In genomic region chr13:21363719-21364118, GRCm38 (mm10) we compare ENCODE assay signal across 8 mouse cellular contexts. TPM values are rescaled to one million over a fixed set of nuclear protein-coding genes. Genes with fewer than 3 reads are reported as not detected.
DNase-seq lines count a peak whose midpoint lies in the region; ATAC-seq and TF ChIP-seq lines count a peak whose summit lies in the region.

No protein-coding gene starts in this region.

- DNase-seq in heart, adult 8-10 months (ENCODE audit: low spot score), result no peak
- DNase-seq in G1E (ENCODE audit: low spot score), result no peak
- no peak for DNase-seq in liver, embryonic 11.5 days (ENCODE audit: low spot score)
- DNase-seq in testis, postnatal 10 days (ENCODE audit: low spot score), result peak; percentile 44
- DNase-seq in frontal cortex, postnatal 14 days (ENCODE audit: low spot score in 2 of 2), result no peak
- no peak for DNase-seq in right cerebral cortex, postnatal 36 days (ENCODE audit: low spot score in 2 of 2)

- H3K4me3 ChIP-seq in heart, embryonic 11.5 days (ENCODE audit: low read depth, low read length), result peak overlapping the region; percentile 77
- peak overlapping the region; percentile 86; the same call in 1 of the 2 replicates for H3K4me3 ChIP-seq in G1E (ENCODE audit: low read depth, low read length)
- peak overlapping the region; percentile 80 for H3K4me3 ChIP-seq in forebrain, embryonic 13.5 days
- H3K4me3 ChIP-seq in liver, embryonic 11.5 days (ENCODE audit: low read depth, low read length), result peak overlapping the region; percentile 66; the same call in 1 of the 2 replicates

- no peaks in the 10 kb centered on the region for H3K27me3 ChIP-seq in heart, embryonic 11.5 days (ENCODE audit: control insufficient read depth, insufficient read depth, low read length)
- peaks cover 2% of the 10 kb centered on the region; the same call in 1 of the 2 replicates for H3K27me3 ChIP-seq in G1E (ENCODE audit: insufficient read depth, low read length)
- H3K27me3 ChIP-seq in forebrain, embryonic 13.5 days, result no peaks in the 10 kb centered on the region; the same call in 1 of the 2 replicates
- H3K27me3 ChIP-seq in liver, embryonic 11.5 days (replicated peaks; ENCODE audit: control insufficient read depth, insufficient read depth, low read length), result no peaks in the 10 kb centered on the region

- peaks cover 3% of the 10 kb centered on the region for H3K4me1 ChIP-seq in heart, embryonic 11.5 days (ENCODE audit: control insufficient read depth, insufficient read depth, low read length)
- H3K4me1 ChIP-seq in G1E (ENCODE audit: insufficient read depth, low read depth, low read length), result peaks cover 20% of the 10 kb centered on the region
- peaks cover 19% of the 10 kb centered on the region for H3K4me1 ChIP-seq in forebrain, embryonic 13.5 days
- peaks cover 11% of the 10 kb centered on the region for H3K4me1 ChIP-seq in liver, embryonic 11.5 days (replicated peaks; ENCODE audit: control insufficient read depth, insufficient read depth, low read length)

- no peaks in the 10 kb centered on the region for H3K9me3 ChIP-seq in heart, embryonic 11.5 days (replicated peaks; ENCODE audit: control insufficient read depth, low read length)
- H3K9me3 ChIP-seq in G1E (replicated peaks), result no peaks in the 10 kb centered on the region
- no peaks in the 10 kb centered on the region for H3K9me3 ChIP-seq in forebrain, embryonic 13.5 days (replicated peaks)
- no peaks in the 10 kb centered on the region for H3K9me3 ChIP-seq in liver, embryonic 11.5 days (ENCODE audit: control insufficient read depth, low read length)

- no peak for TF ChIP-seq CTCF in G1E (IDR thresholded peaks at IDR 0.05; ENCODE audit: low read depth, low read length)

- 56% methylated on average over 12 of the region's 12 CpGs for WGBS in heart, embryonic 11.5 days (ENCODE audit: insufficient replicate concordance)
- WGBS in forebrain, embryonic 13.5 days, result 59% methylated on average over 12 of the region's 12 CpGs
- WGBS in liver, embryonic 11.5 days, result 67% methylated on average over 12 of the region's 12 CpGs

- peak overlapping the region; percentile 96 for H3K9ac ChIP-seq in heart, embryonic 11.5 days (ENCODE audit: low read depth, low read length)
- peak overlapping the region; percentile 94 for H3K9ac ChIP-seq in forebrain, embryonic 13.5 days
- H3K9ac ChIP-seq in liver, embryonic 11.5 days (ENCODE audit: low read depth, low read length), result peak overlapping the region; percentile 17; the same call in 1 of the 2 replicates

- no peak overlapping the region for H3K27ac ChIP-seq in heart, embryonic 11.5 days (ENCODE audit: low read depth, low read length)
- H3K27ac ChIP-seq in forebrain, embryonic 13.5 days, result no peak overlapping the region
- H3K27ac ChIP-seq in liver, embryonic 11.5 days (ENCODE audit: low read depth, low read length), result no peak overlapping the region

- ATAC-seq in heart, embryonic 11.5 days (replicated peaks; ENCODE audit: insufficient number of reproducible peaks, low FRiP score, low TSS enrichment), result no peak
- ATAC-seq in G1E (ENCODE audit: extremely low read depth, insufficient number of reproducible peaks, low FRiP score, poor library complexity, severe bottlenecking), result no peak
- ATAC-seq in forebrain, embryonic 13.5 days, result no peak
- ATAC-seq in liver, embryonic 11.5 days (replicated peaks; ENCODE audit: low FRiP score), result no peak

- H3K36me3 ChIP-seq in heart, embryonic 11.5 days (ENCODE audit: control insufficient read depth, insufficient read depth, low read length), result peaks cover 6% of the 10 kb centered on the region; the same call in 1 of the 2 replicates
- H3K36me3 ChIP-seq in G1E (replicated peaks), result peaks cover 32% of the 10 kb centered on the region
- peaks cover 22% of the 10 kb centered on the region for H3K36me3 ChIP-seq in forebrain, embryonic 13.5 days (ENCODE audit: poor library complexity, severe bottlenecking)
- H3K36me3 ChIP-seq in liver, embryonic 11.5 days (ENCODE audit: control insufficient read depth, insufficient read depth, low read length), result peaks cover 4% of the 10 kb centered on the region; the same call in 1 of the 2 replicates

- peak overlapping the region; percentile 68 for H3K4me2 ChIP-seq in heart, embryonic 11.5 days
- H3K4me2 ChIP-seq in forebrain, embryonic 13.5 days, result peak overlapping the region; percentile 66
- H3K4me2 ChIP-seq in liver, embryonic 11.5 days, result peak overlapping the region; percentile 74

RNA-seq across cellular contexts. Expression of gene Zscan12, which starts 1.1 kb away (rescaled TPM):
- 9.3 and 9.9 TPM in 2 replicates for polyA plus RNA-seq in heart, embryonic 11.5 days (2014; fragmentation: Nextera tagmentation; extraction: Ambion mirVana)
- 1 to 10 TPM; 4.5 to 6.0 (median 5.0) TPM for total RNA-seq in heart, adult 8-10 months (2022)
- total RNA-seq in G1E (2014; fragmentation: Nextera tagmentation), result 10.7 and 14.6 TPM in 2 replicates
- total RNA-seq in G1E (2017), result 16.2 and 16.8 TPM in 2 replicates
- 3.4 and 4.0 TPM in 2 replicates for polyA plus RNA-seq in G1E (2012)
- 16.4 and 18.1 TPM in 2 replicates for polyA plus RNA-seq in forebrain, embryonic 13.5 days (2015; fragmentation: Nextera tagmentation; extraction: Ambion mirVana)
- polyA plus RNA-seq in liver, embryonic 11.5 days (2014; fragmentation: Nextera tagmentation; extraction: Ambion mirVana), result 10.2 and 12.0 TPM in 2 replicates

RNA-seq across cellular contexts. Expression of gene Olfr1367, which starts 17.0 kb away (rescaled TPM):
- not detected in 2 replicates for polyA plus RNA-seq in heart, embryonic 11.5 days (2014; fragmentation: Nextera tagmentation; extraction: Ambion mirVana)
- total RNA-seq in heart, adult 8-10 months (2022), result not detected
- total RNA-seq in G1E (2014; fragmentation: Nextera tagmentation), result not detected in 2 replicates
- 0.44 TPM in 1 of 2 replicates, not detected in the other for total RNA-seq in G1E (2017)
- polyA plus RNA-seq in G1E (2012), result not detected in 2 replicates
- polyA plus RNA-seq in forebrain, embryonic 13.5 days (2015; fragmentation: Nextera tagmentation; extraction: Ambion mirVana), result not detected in 2 replicates
- polyA plus RNA-seq in liver, embryonic 11.5 days (2014; fragmentation: Nextera tagmentation; extraction: Ambion mirVana), result not detected in 2 replicates

RNA-seq across cellular contexts. Expression of gene Zkscan3, which starts 38.8 kb away (rescaled TPM):
- polyA plus RNA-seq in heart, embryonic 11.5 days (2014; fragmentation: Nextera tagmentation; extraction: Ambion mirVana), result 69.5 and 71.3 TPM in 2 replicates
- total RNA-seq in heart, adult 8-10 months (2022), result 10 to 100 TPM; 24.4 to 26.7 (median 26.1) TPM
- total RNA-seq in G1E (2014; fragmentation: Nextera tagmentation), result 60.6 and 78.1 TPM in 2 replicates
- 59.0 and 59.3 TPM in 2 replicates for total RNA-seq in G1E (2017)
- polyA plus RNA-seq in G1E (2012), result 4.6 and 5.5 TPM in 2 replicates
- 97.9 and 98.4 TPM in 2 replicates for polyA plus RNA-seq in forebrain, embryonic 13.5 days (2015; fragmentation: Nextera tagmentation; extraction: Ambion mirVana)
- 49.7 and 53.4 TPM in 2 replicates for polyA plus RNA-seq in liver, embryonic 11.5 days (2014; fragmentation: Nextera tagmentation; extraction: Ambion mirVana)

RNA-seq across cellular contexts. Expression of gene Gpx6, which starts 51.8 kb away (rescaled TPM):
- polyA plus RNA-seq in heart, embryonic 11.5 days (2014; fragmentation: Nextera tagmentation; extraction: Ambion mirVana), result not detected in 2 replicates
- total RNA-seq in heart, adult 8-10 months (2022), result not detected
- total RNA-seq in G1E (2014; fragmentation: Nextera tagmentation), result not detected in 2 replicates
- 0.11 and 0.29 TPM in 2 replicates for total RNA-seq in G1E (2017)
- polyA plus RNA-seq in G1E (2012), result not detected in 2 replicates
- not detected in 2 replicates for polyA plus RNA-seq in forebrain, embryonic 13.5 days (2015; fragmentation: Nextera tagmentation; extraction: Ambion mirVana)
- polyA plus RNA-seq in liver, embryonic 11.5 days (2014; fragmentation: Nextera tagmentation; extraction: Ambion mirVana), result not detected in 2 replicates

Comparison
In these comparisons a context has a peak if more than half of its experiments do, and no peak if none do; other contexts are left out.
1. H3K9ac ChIP-seq: peak in every context shown above with its lines; median percentile 96 in heart, embryonic 11.5 days; 94 in forebrain, embryonic 13.5 days; 17 in liver, embryonic 11.5 days.